Mouse (Mus musculus): ENCODE results near the gene Proser3. TPM values are rescaled to one million over a fixed set of nuclear protein-coding genes. Genes with fewer than 3 reads are reported as not detected.
A peak's percentile ranks its signal among the peaks of the same experiment; 100 is the strongest.
"Not testable (repeated sequence)": the region's sequence is repeated elsewhere in the genome, so short reads cannot be mapped to it uniquely, and the experiment has no call there.

The Proser3 gene
- total RNA-seq, 2 experiments from 2014 or later: 7.6 to 10.1 TPM

GRCm38 (mm10) chr7:30550603-30551002 lies 1.5 kb downstream of the Proser3 start:
- no peak for DNase-seq
- intact Hi-C loops (cut with DNase I): no loop called here

- DNase-seq: no peak
- intact Hi-C loops (cut with DNase I): no loop called here
These were observed 2.2 kb downstream of the Proser3 start for GRCm38 (mm10) chr7:30549880-30550279.

GRCm38 (mm10) chr7:30544327-30544726 lies 7.8 kb downstream of the Proser3 start:
- DNase-seq: no peak
- intact Hi-C loops (cut with DNase I): no loop called here

GRCm38 (mm10) chr7:30540572-30540971 lies 11.5 kb downstream of the Proser3 start:
- DNase-seq: no peak
- intact Hi-C loops (cut with DNase I): no loop called here

GRCm38 (mm10) chr7:30534633-30535577 lies 17.2 kb downstream of the Proser3 start, which contains the start of gene Arhgap33:
Gene Arhgap33 (minus strand): TSS chr7:30535060.
- peak; percentile 99 for DNase-seq
- intact Hi-C loops (cut with DNase I): no loop called here

GRCm38 (mm10) chr7:30533941-30534632 lies 18.0 kb downstream of the Proser3 start:
- DNase-seq: no peak
- intact Hi-C loops (cut with DNase I): no loop called here

GRCm38 (mm10) chr7:30532931-30533330 lies 19.2 kb downstream of the Proser3 start:
- DNase-seq: peak; percentile 61
- intact Hi-C loops (cut with DNase I): no loop called here

- no peak for DNase-seq
- intact Hi-C loops (cut with DNase I): no loop called here
These were observed 20.7 kb downstream of the Proser3 start for GRCm38 (mm10) chr7:30531291-30531815.

GRCm38 (mm10) chr7:30526981-30527380 lies 25.1 kb downstream of the Proser3 start:
- no peak for DNase-seq
- intact Hi-C loops (cut with DNase I): no loop called here

GRCm38 (mm10) chr7:30526399-30526798 lies 25.7 kb downstream of the Proser3 start:
- intact Hi-C loops (cut with DNase I): no loop called here

GRCm38 (mm10) chr7:30525954-30526353 lies 26.1 kb downstream of the Proser3 start:
- intact Hi-C loops (cut with DNase I): no loop called here
- no peak for DNase-seq

More at GRCm38 (mm10) chr7:30526399-30526798, 25.7 kb downstream of the Proser3 start:
- DNase-seq: no peak

- intact Hi-C loops (cut with DNase I): no loop called here
- no peak for DNase-seq
These were observed 27.6 kb downstream of the Proser3 start for GRCm38 (mm10) chr7:30524487-30524886.

- intact Hi-C loops (cut with DNase I): no loop called here
- no peak for DNase-seq
These were observed 29.2 kb downstream of the Proser3 start for GRCm38 (mm10) chr7:30522871-30523270.

GRCm38 (mm10) chr7:30520856-30521255 lies 31.2 kb downstream of the Proser3 start:
- peak; percentile 72 for DNase-seq
- intact Hi-C loops (cut with DNase I): no loop called here

GRCm38 (mm10) chr7:30520396-30520795 lies 31.7 kb downstream of the Proser3 start:
- DNase-seq: peak; percentile 53
- intact Hi-C loops (cut with DNase I): no loop called here

- DNase-seq: no peak
These were observed 33.8 kb downstream of the Proser3 start for GRCm38 (mm10) chr7:30518325-30518724.

GRCm38 (mm10) chr7:30515003-30515760 lies 36.9 kb downstream of the Proser3 start:
- intact Hi-C loops (cut with DNase I): no loop called here
- DNase-seq: no peak

More at GRCm38 (mm10) chr7:30518325-30518724, 33.8 kb downstream of the Proser3 start:
- intact Hi-C loops (cut with DNase I): no loop called here

- DNase-seq: no peak
- intact Hi-C loops (cut with DNase I): no loop called here
These were observed 44.0 kb downstream of the Proser3 start for GRCm38 (mm10) chr7:30508061-30508460.

- DNase-seq; intact Hi-C loops (cut with DNase I): not testable (repeated sequence)
These were observed 50.9 kb downstream of the Proser3 start for GRCm38 (mm10) chr7:30501159-30501558.

- DNase-seq: not testable (repeated sequence)
- intact Hi-C loops (cut with DNase I): loop anchor here (10.0 kb wide), 1 partner anchor 161 kb away; no protein-coding TSS in a partner anchor
These were observed 56.5 kb downstream of the Proser3 start for GRCm38 (mm10) chr7:30495506-30496042.

Data from left cerebral cortex, postnatal 4 days (tissue).